Mouse (Mus musculus): ENCODE data around the gene Syap1. TPM values are rescaled to one million over a fixed set of nuclear protein-coding genes. Genes with fewer than 3 reads are reported as not detected.

The Syap1 gene
- polyA plus RNA-seq, 1 experiment from 2014 or later, result 30.7 TPM

DNA sequence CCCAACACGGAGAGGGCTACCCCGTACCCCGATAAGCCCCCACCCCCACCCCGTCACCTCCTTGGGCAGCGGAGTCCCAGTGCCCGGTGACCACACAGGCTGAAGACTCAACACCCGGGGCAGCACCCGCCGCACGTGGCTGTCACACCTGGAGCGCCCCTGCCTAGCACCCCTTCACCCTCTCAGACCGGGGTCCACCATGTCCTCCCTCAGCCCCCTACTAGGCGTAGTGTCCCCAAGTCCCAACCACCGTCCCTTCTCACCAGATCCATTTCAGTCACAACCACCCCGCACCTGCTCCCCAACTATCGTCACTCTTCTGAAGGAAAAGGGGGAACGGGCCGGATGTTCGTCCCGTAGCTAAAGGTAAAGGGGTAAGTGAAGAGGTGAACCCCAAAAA lies 59.5 kb downstream of the Syap1 start:
- Histone ChIP-seq H3K4me2 (peak overlapping the region; percentile 81), H3K36me3 (replicated peaks) (no peaks in the 10 kb centered on the region), H3K4me3 (peak overlapping the region; percentile 59), H3K27me3 (replicated peaks) (no peaks in the 10 kb centered on the region), H3K4me1 (peaks cover 3% of the 10 kb centered on the region), H3K9ac (peak overlapping the region; percentile 50), H3K9me3 (no peaks in the 10 kb centered on the region), H3K27ac (peak overlapping the region; percentile 55; the same call in 1 of the 2 replicates)
- WGBS, result 33% methylated on average over 20 of the region's 20 CpGs
- ATAC-seq (replicated peaks), result peak; percentile 66

DNA sequence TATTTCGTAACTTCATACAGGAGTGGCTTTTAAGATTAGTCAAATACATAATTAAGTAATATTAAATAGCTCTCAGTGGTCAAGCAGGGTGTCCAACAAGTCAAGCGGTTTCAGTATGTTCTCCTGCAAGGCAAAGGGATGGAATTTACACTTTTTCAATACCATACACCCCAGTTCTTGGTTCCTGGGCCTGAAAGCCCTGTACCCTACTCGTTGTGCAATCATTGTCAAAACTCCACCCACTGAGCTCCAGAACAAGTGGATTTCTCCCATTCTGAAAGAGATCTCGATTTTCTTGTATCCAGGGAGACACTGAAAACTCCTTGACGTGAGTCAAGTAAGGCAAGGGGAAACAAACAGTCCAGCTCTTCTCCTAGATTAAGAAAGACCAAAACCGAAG lies 60.2 kb downstream of the Syap1 start:
- peak overlapping the region; percentile 81 for H3K4me2 ChIP-seq
- peak overlapping the region; percentile 50; the same call in 1 of the 2 replicates for H3K9ac ChIP-seq
- no peak for ATAC-seq (replicated peaks)
- H3K4me1 ChIP-seq, result peaks cover 3% of the 10 kb centered on the region
- no peaks in the 10 kb centered on the region for H3K27me3 ChIP-seq (replicated peaks)
- 45% methylated on average over 6 of the region's 6 CpGs for WGBS
- no peaks in the 10 kb centered on the region for H3K36me3 ChIP-seq (replicated peaks)
- peak overlapping the region; percentile 59 for H3K4me3 ChIP-seq
- no peak overlapping the region for H3K27ac ChIP-seq
- H3K9me3 ChIP-seq, result no peaks in the 10 kb centered on the region

MicroRNAs encoded within 50 kb of the gene (microRNA counts, 519-probe panel; counts per million panel counts)
- microRNA mmu-miR-3473, result 2,548 counts per million, percentile 52 among the panel's probes with 10 or more counts

Small RNA genes within 50 kb of the gene (microRNA-seq; reads per million reads assigned to microRNA genes)
- gene Mir3473a, result not detected

Other genes starting within 250 kb of the Syap1 start
- 3.7 and 4.6 TPM in 2 replicates for gene Reps2, start 244.8 kb downstream of the Syap1 start, polyA plus RNA-seq (2015; fragmentation: Nextera tagmentation; extraction: Ambion mirVana)
- 201 and 210 TPM in 2 replicates for gene Rbbp7, start 128.0 kb downstream of the Syap1 start, polyA plus RNA-seq (2015; fragmentation: Nextera tagmentation; extraction: Ambion mirVana)
- 11.5 and 11.6 TPM in 2 replicates for gene Txlng, start 59.0 kb downstream of the Syap1 start, polyA plus RNA-seq (2015; fragmentation: Nextera tagmentation; extraction: Ambion mirVana)
- 94.8 and 101 TPM in 2 replicates for gene Ctps2, start 12.8 kb upstream of the Syap1 start, polyA plus RNA-seq (2015; fragmentation: Nextera tagmentation; extraction: Ambion mirVana)
- gene S100g, start 76.2 kb upstream of the Syap1 start, polyA plus RNA-seq (2015; fragmentation: Nextera tagmentation; extraction: Ambion mirVana), result 0.55 TPM in 1 of 2 replicates, not detected in the other

Measured in midbrain, embryonic 15.5 days (tissue).